Mouse (Mus musculus) olfactory bulb, adult 2 months (tissue): ENCODE data around the gene Crtam. TPM values are rescaled to one million over a fixed set of nuclear protein-coding genes. Genes with fewer than 3 reads are reported as not detected.

Experiments
- H3K27ac ChIP-seq: fragments of 200-500 bp; 2 replicates; pipeline ENCODE4 v1.5.1; 2012; ENCODE audit warnings: low read depth, low read length; ENCODE audit not compliant: insufficient read depth
- H3K4me1 ChIP-seq: fragments of 200-500 bp; 2 replicates; pipeline ENCODE4 v1.6.1; 2012; ENCODE audit warnings: low read length; ENCODE audit not compliant: control insufficient read depth, insufficient read depth
- H3K4me3 ChIP-seq: fragments of 200-500 bp; 2 replicates; pipeline ENCODE4 v1.5.1; 2012; ENCODE audit warnings: mild to moderate bottlenecking, low read depth, low read length, moderate library complexity; ENCODE audit not compliant: insufficient read depth
- CTCF ChIP-seq: fragments of 200-500 bp; IDR thresholded peaks from 2 replicates; pipeline ENCODE4 v1.5.1; 2012; ENCODE audit warnings: low read depth, mild to moderate bottlenecking, low read length, moderate library complexity; ENCODE audit not compliant: insufficient read depth
- POLR2A ChIP-seq: fragments of 200-500 bp; IDR thresholded peaks from 2 replicates; pipeline ENCODE4 v1.6.1; 2012; ENCODE audit warnings: mild to moderate bottlenecking, low read depth, low read length, moderate library complexity; ENCODE audit not compliant: insufficient read depth
- WGBS: fragments of 180-500 bp; shearing (Covaris S2); methylation state at CpG from one replicate; pipeline ENCODE4 v1.1.7; 2018; 5-methylcytosine and 5-hydroxymethylcytosine counted together
- polyA plus RNA-seq: library from polyadenylated mRNA; stranded (reverse); fragments of >200 nt; gene quantifications from 2 replicates; pipeline ENCODE4 v1.2.4, GENCODE M21; 2012; ENCODE audit warnings: low replicate concordance; ENCODE audit not compliant: missing spikeins, insufficient read depth, insufficient read length

Gene Crtam
- polyA plus RNA-seq: not detected in 2 replicates

DNA sequence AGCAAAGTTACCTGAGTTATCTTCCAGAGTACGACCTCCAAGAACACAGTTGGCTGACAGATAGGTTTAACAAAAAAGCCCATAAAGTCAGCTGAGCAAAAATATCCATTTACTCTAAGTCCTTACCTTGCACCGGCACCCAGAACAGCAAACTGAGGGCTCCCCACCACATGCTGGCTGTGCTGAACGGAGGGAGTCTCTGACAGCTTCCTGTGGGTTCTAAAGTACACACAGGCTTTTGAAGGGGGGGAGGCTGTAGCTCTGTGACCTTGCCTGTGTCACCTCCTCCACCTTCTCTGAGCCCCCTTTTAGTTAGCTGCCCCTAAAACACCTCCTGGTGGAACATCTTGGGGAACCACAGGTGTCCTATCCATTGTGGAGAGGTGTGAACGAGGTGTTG is at the start of gene Crtam:
Crtam (minus strand) TSS at position 214 of the 400 bp plus-strand sequence.
- 78% methylated on average over 4 of the region's 4 CpGs for WGBS
- no peak within 1 kb of the TSS for H3K4me3 ChIP-seq
- no peak within 1 kb of the TSS for H3K27ac ChIP-seq
- no peak for TF ChIP-seq CTCF
- no peak for TF ChIP-seq POLR2A
- peaks cover 5% of the 10 kb centered on the region for H3K4me1 ChIP-seq

DNA sequence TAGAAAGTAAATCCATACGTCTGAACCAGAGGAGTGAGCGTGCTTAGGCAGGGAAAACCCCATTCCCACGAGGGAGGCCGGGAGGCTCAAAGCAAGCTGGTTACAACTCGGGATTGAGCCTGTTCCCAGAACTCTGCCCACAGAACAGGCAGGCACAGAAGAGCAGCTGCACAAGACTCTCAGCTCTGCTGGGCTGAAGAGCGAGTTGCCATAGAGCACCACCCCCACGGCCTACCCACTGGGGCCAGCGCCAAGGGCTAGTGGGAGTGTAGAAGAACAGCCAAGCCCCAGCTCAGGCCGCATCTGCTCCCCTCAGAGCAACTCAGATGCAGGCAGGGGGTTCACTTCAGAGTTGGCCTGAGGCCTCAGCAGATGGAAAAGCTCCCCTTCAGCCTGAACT is 49.7 kb upstream of the Crtam start:
- H3K4me1 ChIP-seq: peaks cover 50% of the 10 kb centered on the region
- peak overlapping the region; percentile 66 for H3K27ac ChIP-seq
- no peak for TF ChIP-seq POLR2A
- TF ChIP-seq CTCF: no peak
- WGBS: 17% methylated on average over 9 of the region's 9 CpGs
- no peak overlapping the region for H3K4me3 ChIP-seq

DNA sequence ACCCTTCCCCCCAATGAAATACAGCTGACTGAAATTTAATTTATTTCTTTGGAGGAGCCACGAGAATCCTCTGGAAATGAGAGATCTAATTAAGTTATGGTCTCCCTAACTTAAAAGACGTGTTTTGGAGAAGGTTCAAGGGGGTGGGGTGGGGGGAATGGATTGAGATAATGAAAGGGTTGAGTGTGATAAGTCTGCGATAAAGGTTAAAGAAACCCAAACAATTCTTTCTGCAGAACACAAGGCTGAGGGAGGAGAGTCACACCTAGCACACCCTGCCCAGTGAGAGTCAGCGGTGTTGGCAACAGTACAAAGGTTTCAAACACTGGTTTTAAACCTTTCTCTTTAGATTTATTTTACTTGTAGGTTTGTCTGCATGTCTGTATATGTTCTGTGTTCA is 49.0 kb upstream of the Crtam start:
- no peak overlapping the region for H3K4me3 ChIP-seq
- WGBS: 35% methylated on average over 4 of the region's 4 CpGs
- TF ChIP-seq CTCF (no peak), POLR2A (no peak)
- H3K27ac ChIP-seq: peak overlapping the region; percentile 66
- H3K4me1 ChIP-seq: peaks cover 51% of the 10 kb centered on the region

DNA sequence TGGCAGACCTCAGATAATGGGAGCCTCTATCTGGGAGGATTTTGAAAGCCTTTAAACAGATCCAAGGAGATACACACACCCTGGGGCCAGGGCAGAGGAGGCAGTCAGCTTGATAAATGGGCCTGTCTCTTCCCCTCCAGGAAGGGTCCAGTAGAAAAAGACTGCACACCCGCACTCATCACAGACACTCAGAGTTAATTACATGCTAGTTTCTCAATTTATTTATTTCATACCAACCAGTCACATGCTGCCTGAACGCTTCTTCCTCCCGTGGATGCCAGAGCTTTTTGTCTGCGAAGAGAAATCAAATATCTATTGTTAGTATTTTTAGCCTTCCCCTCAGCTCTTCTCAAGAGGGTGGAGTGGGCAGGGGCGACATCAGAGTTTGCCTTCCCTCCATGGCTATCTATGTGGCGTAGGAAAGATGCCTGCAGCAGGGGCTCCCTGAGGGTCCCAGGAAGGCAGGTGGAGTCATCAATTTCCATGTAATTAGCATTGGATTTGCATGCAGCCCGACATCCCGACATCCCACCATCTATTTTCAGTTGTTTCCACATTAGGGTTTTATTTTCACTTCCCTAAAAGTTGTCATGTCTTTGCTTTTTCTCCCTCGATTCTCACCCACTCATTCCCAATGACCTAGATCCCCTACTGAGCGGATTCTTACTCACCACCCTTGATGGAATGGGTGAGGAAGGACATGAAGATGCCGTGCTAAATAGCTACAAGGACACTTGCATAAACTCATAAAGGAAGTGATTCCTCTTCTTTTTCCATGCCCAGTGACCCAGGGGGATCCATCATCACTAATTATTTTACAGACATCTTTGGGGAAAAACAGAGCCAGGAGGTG is 46.9 kb upstream of the Crtam start:
- 24% methylated on average over 11 of the region's 11 CpGs for WGBS
- H3K27ac ChIP-seq: peak overlapping the region; percentile 92
- H3K4me3 ChIP-seq: no peak overlapping the region
- TF ChIP-seq CTCF (no peak), POLR2A (no peak)
- H3K4me1 ChIP-seq: peaks cover 55% of the 10 kb centered on the region

DNA sequence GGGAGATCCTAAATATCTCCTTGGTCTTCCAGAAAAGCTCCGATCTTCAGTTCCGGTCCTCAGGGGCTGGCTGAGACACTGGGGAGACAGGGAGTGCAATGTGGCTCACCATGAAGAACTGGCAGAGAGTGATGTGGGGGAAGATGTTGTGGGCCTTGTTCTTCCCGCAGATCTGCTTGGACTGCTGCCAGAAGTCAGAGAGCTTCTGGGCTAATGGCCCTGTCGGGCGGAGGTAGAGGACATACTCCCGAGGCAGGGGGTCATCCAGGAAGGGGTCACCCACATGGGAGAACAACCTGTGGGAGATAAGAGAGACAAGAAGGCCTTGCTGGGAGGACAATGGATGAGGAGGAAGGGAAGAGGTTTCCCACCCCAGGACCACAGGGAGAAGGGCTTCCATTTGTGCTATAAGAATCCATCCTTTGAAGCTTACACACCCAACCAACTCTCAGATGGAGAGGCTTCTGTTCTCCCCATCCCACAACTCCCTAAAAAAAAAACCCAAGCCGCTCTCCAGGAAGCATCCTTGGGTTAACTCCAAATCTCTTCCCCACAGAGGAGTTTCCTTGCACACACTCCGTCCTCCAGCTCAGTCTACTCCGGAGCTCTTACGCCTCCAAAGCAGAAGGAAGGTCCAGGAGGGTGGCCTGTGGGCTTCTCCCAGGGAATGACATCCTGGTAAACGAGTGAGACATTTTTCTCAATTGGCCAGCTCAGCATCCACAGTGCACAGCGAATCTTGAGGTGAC is 46.1 kb upstream of the Crtam start:
- peaks cover 55% of the 10 kb centered on the region for H3K4me1 ChIP-seq
- no peak for TF ChIP-seq CTCF
- TF ChIP-seq POLR2A: no peak
- 40% methylated on average over 12 of the region's 12 CpGs for WGBS
- peak overlapping the region; percentile 92 for H3K27ac ChIP-seq
- no peak overlapping the region for H3K4me3 ChIP-seq

DNA sequence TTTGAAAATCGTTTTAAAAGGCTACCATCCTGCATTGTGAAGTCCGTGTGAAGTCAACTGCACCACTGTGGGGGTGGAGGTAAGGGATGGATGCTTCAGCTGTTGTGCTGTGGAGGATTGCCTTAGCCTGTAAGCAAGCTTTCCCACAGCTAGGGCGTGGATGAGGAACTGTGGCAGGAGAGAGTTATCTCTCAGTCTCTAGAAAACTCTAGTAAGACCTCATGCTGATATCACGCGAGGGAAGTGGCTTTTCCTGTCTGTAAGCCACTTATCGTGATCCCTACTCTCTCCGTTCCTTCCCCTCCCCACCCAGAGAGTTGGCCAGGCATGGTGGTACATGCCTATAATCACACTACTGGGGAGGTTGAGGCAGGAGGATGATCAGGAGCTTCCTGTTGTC is 44.9 kb upstream of the Crtam start:
- H3K27ac ChIP-seq: peak overlapping the region; percentile 92
- WGBS: 56% methylated on average over 7 of the region's 7 CpGs
- H3K4me1 ChIP-seq: peaks cover 44% of the 10 kb centered on the region
- H3K4me3 ChIP-seq: no peak overlapping the region
- no peak for TF ChIP-seq POLR2A
- no peak for TF ChIP-seq CTCF

DNA sequence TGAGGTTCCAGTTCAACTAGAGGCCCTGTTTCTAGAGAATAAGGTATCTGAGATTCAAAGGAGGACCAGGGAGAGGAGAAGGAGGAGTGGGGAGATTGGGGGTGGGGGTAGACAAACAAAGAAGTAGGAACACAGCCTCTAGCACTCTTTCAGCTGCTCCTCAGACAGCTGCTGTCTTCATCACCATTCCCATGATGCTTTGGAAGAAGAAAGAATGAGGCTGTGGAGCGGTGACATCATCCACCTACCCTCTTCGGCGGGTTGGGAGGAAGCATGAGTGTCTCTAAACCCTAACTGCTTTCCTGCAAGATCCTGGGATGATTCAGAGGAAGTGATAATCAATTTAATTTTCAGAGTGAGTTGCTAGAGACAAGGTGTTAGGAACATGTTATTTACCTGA is 44.4 kb upstream of the Crtam start:
- H3K4me3 ChIP-seq: no peak overlapping the region
- 45% methylated on average over 3 of the region's 3 CpGs for WGBS
- H3K27ac ChIP-seq: peak overlapping the region; percentile 92
- TF ChIP-seq CTCF (no peak), POLR2A (no peak)
- peaks cover 39% of the 10 kb centered on the region for H3K4me1 ChIP-seq

DNA sequence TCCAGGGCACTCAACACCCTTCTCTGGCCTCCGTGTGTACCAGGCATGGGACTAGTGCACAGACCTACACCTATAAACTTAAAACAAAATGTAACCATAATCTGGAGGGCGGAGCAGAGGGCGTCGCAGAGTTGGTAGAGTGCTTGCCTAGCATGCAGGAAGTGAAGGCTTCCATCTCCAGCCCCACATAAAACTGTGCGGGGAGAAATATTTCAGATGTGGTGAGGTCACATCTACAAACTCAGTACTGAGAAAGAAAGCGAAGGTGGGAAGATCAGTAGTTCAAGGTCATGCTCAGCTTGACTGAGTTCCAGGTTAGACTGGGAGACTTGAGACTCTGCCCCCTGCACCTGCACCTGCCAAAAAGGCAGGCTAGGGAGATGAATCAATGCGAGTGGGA is 43.8 kb upstream of the Crtam start:
- no peak overlapping the region for H3K4me3 ChIP-seq
- peaks cover 38% of the 10 kb centered on the region for H3K4me1 ChIP-seq
- peak overlapping the region; percentile 92 for H3K27ac ChIP-seq
- whole genome bisulfite sequencing: 94% methylated on average over 7 of the region's 7 CpGs
- TF ChIP-seq POLR2A (no peak), CTCF (no peak)

DNA sequence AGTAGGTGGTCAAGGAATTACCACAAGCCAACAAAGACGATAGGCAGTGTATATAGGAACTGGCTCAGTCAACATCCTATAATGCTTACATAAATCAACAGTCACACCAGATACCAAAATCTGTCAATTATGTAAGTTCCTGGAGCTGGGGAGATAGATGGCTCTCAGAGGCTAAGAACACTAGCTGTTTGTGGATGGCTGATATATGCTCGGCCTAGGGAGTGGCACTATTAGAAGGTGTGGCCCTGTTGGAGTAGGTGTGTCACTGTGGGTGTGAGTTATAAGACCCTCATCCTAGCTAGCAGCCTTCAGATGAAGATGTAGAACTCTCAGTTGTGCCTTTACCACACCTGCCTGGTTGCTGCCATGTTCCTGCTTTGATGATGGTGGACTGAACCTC is 43.2 kb upstream of the Crtam start:
- no peak overlapping the region for H3K4me3 ChIP-seq
- TF ChIP-seq POLR2A (no peak), CTCF (no peak)
- peaks cover 32% of the 10 kb centered on the region for H3K4me1 ChIP-seq
- WGBS: 90% methylated on average over 2 of the region's 2 CpGs
- no peak overlapping the region for H3K27ac ChIP-seq
